Mouse (Mus musculus) myocyte (in vitro differentiated cells): ENCODE results near the gene Stk11.

Source experiments
- CEBPB ChIP-seq: IDR thresholded peaks from 2 replicates; pipeline ENCODE4 v1.6.1; 2011; ENCODE audit warnings: mild to moderate bottlenecking, moderate library complexity; ENCODE audit not compliant: poor library complexity, insufficient read depth, severe bottlenecking
- E2F4 ChIP-seq: IDR thresholded peaks from one replicate; pipeline ENCODE4 v1.6.1; 2011; ENCODE audit warnings: mild to moderate bottlenecking, control low read depth, moderate library complexity; ENCODE audit not compliant: insufficient read depth
- MAX ChIP-seq: IDR thresholded peaks from one replicate; pipeline ENCODE4 v1.6.1; 2011; ENCODE audit warnings: low read depth, mild to moderate bottlenecking, control low read depth
- MYOD1 ChIP-seq, 3 experiments: IDR thresholded peaks; one replicate each; pipeline ENCODE4 v1.6.1; 2011; ENCODE audit warnings: control low read depth in 2 of 3, low read depth in 2 of 3, mild to moderate bottlenecking in 2 of 3, moderate library complexity in 1 of 3; ENCODE audit not compliant: insufficient read length in 2 of 3, control insufficient read depth in 1 of 3
- MYOG ChIP-seq, 3 experiments: IDR thresholded peaks; one replicate each; pipeline ENCODE4 v1.6.1; 2011; ENCODE audit warnings: control low read depth in 2 of 3, low read depth in 2 of 3, mild to moderate bottlenecking in 2 of 3; ENCODE audit not compliant: insufficient read length in 2 of 3, control insufficient read depth in 1 of 3, insufficient read depth in 1 of 3
- POLR2A ChIP-seq: IDR thresholded peaks from one replicate; pipeline ENCODE4 v1.6.1; 2011; ENCODE audit warnings: low read depth, mild to moderate bottlenecking, control low read depth, moderate library complexity; ENCODE audit not compliant: insufficient read length
- POLR2AphosphoS2 ChIP-seq: IDR thresholded peaks from one replicate; pipeline ENCODE4 v1.6.1; 2011; ENCODE audit warnings: low read depth, control low read depth; ENCODE audit not compliant: insufficient read length
- SRF ChIP-seq: IDR thresholded peaks from one replicate; pipeline ENCODE4 v1.6.1; 2011; ENCODE audit warnings: low read depth; ENCODE audit not compliant: control insufficient read depth, insufficient read length
- TCF12 ChIP-seq: IDR thresholded peaks from one replicate; pipeline ENCODE4 v1.6.1; 2011; ENCODE audit warnings: mild to moderate bottlenecking, control low read depth; ENCODE audit not compliant: poor library complexity, insufficient read depth, severe bottlenecking
- TCF3 ChIP-seq: IDR thresholded peaks from one replicate; pipeline ENCODE4 v1.6.1; 2011; ENCODE audit warnings: low read depth, control low read depth; ENCODE audit not compliant: insufficient read length
- USF1 ChIP-seq: IDR thresholded peaks from one replicate; pipeline ENCODE4 v1.6.1; 2011; ENCODE audit warnings: low read depth, mild to moderate bottlenecking, control low read depth, moderate library complexity

GRCm38 (mm10) chr10:80150226-80151210, 34.9 kb downstream of the Stk11 start:
- TF ChIP-seq TCF3 (no peak), POLR2A (no peak), E2F4 (no peak), TCF12 (no peak), USF1 (no peak), MAX (no peak), MYOG (IDR thresholded peaks at IDR 0.05; ENCODE audit: control insufficient read depth in 1 of 3, insufficient read depth in 1 of 3, insufficient read length in 2 of 3, low read depth in 2 of 3) (no peak), POLR2AphosphoS2 (peak; percentile 79), MYOD1 (IDR thresholded peaks at IDR 0.05; ENCODE audit: control insufficient read depth in 1 of 3, insufficient read length in 2 of 3, low read depth in 2 of 3) (no peak), CEBPB (no peak), SRF (no peak)
